Mouse (Mus musculus) left cerebral cortex, adult 9 months (tissue): ENCODE measurements around the gene Mrpl53.

Source experiments
- DNase-seq, 2 experiments: peaks; one replicate each; pipeline ENCODE4 v3.0.0; 2022; ENCODE audit warnings: low spot score in 2 of 2

Mrpl53 gene

GRCm38 (mm10) chr6:83120930-83121862, 12.4 kb downstream of the Mrpl53 start, which contains the start of gene Wbp1:
Gene Wbp1 (minus strand): TSS chr6:83121559.
- DNase-seq = peak; percentile 98 to 99

GRCm38 (mm10) chr6:83121863-83122710, 13.2 kb downstream of the Mrpl53 start:
- DNase-seq = no peak

GRCm38 (mm10) chr6:83122961-83123360, 14.1 kb downstream of the Mrpl53 start:
- DNase-seq = no peak

- peak; percentile 84 to 92 for DNase-seq
These were observed 16.0 kb downstream of the Mrpl53 start for GRCm38 (mm10) chr6:83124851-83125312.

- no peak for DNase-seq
These were observed 16.5 kb downstream of the Mrpl53 start, which contains the start of gene Ino80b for GRCm38 (mm10) chr6:83125331-83125730. Gene Ino80b (minus strand): TSS chr6:83125431.

- DNase-seq = no peak
These were observed 18.6 kb downstream of the Mrpl53 start for GRCm38 (mm10) chr6:83127419-83127818.

- DNase-seq = no peak
These were observed 22.7 kb downstream of the Mrpl53 start for GRCm38 (mm10) chr6:83131469-83132034.

GRCm38 (mm10) chr6:83132176-83132919, 23.5 kb downstream of the Mrpl53 start:
- DNase-seq = no peak

GRCm38 (mm10) chr6:83134226-83134625, 25.4 kb downstream of the Mrpl53 start:
- no peak for DNase-seq

GRCm38 (mm10) chr6:83134951-83135513, 26.2 kb downstream of the Mrpl53 start, which contains the start of gene Rtkn:
Gene Rtkn (plus strand): TSS chr6:83135463.
- no peak for DNase-seq

GRCm38 (mm10) chr6:83135571-83136161, 26.8 kb downstream of the Mrpl53 start:
- DNase-seq = no peak

- DNase-seq = no peak
These were observed 27.5 kb downstream of the Mrpl53 start for GRCm38 (mm10) chr6:83136291-83136880.

GRCm38 (mm10) chr6:83136881-83137575, 28.2 kb downstream of the Mrpl53 start:
- no peak for DNase-seq

GRCm38 (mm10) chr6:83137576-83137950, 28.7 kb downstream of the Mrpl53 start:
- peak; percentile 69 to 79 for DNase-seq

GRCm38 (mm10) chr6:83138056-83138455, 29.2 kb downstream of the Mrpl53 start:
- no peak for DNase-seq

GRCm38 (mm10) chr6:83140044-83140443, 31.2 kb downstream of the Mrpl53 start:
- no peak for DNase-seq

GRCm38 (mm10) chr6:83141636-83142035, 32.8 kb downstream of the Mrpl53 start:
- no peak for DNase-seq

GRCm38 (mm10) chr6:83142211-83142731, 33.4 kb downstream of the Mrpl53 start:
- peak in 1 of 2 experiments; percentile 72 for DNase-seq

GRCm38 (mm10) chr6:83142886-83143285, 34.0 kb downstream of the Mrpl53 start:
- DNase-seq = peak in 1 of 2 experiments; percentile 62
